Mouse (Mus musculus) kidney, adult 2 months (tissue): Measurements from ENCODE around the gene Hist1h3g.

Source experiments
- CTCF ChIP-seq: fragments of 200-500 bp; conservative IDR thresholded peaks from 2 replicates; pipeline ENCODE4 v1.5.1; 2011; ENCODE audit warnings: low read depth, mild to moderate bottlenecking, control low read depth, low read length, moderate library complexity, mixed read lengths; ENCODE audit not compliant: insufficient read depth, insufficient read length
- POLR2A ChIP-seq: fragments of 200-500 bp; IDR thresholded peaks from one replicate; pipeline ENCODE4 v1.6.1; 2011; ENCODE audit warnings: low read depth, low read length, control low read depth

DNA sequence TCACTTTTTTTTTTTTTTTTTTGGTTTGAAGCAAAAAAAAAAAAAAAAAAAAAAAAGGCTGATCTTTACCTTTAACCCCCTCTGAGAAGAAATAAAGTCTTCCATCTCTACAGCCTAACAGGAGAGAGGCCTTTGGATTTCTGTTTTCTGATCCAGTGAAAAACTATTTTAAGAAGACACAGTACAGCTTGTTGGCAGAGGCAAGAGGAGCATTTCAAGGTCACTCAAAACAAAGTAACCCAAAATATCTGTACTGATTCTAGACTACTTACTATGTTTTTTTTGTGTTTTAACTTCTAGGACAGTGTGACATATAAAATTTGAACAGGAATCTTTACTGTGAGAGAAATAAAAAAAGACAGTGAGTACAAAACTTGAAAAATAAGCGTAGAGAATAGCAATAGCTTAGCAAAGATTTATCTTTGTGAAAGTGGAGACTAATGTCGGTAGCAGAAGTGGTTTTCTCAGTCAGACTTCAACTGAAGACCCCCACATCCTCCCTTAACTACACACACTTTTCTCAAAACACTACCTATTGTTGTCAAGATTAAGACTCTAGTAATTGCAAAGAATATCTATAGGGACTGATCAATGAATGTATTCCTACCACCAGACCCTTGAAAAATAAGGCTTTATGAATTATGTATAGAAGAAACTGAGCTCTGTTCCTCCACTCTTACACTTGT is 5.6 kb upstream of the Hist1h3g start:
- TF ChIP-seq CTCF: no peak
- no peak for TF ChIP-seq POLR2A
